Comparison of ENCODE assay signal across 16 mouse cellular contexts in genomic region chr5:63932829-63933228, GRCm38 (mm10). TPM values are rescaled to one million over a fixed set of nuclear protein-coding genes. Genes with fewer than 3 reads are reported as not detected.
DNase-seq lines count a peak whose midpoint lies in the region; ATAC-seq and TF ChIP-seq lines count a peak whose summit lies in the region.
"Had no signal": no experiment of that assay in that cellular context is flagged by ENCODE, and none has a peak within 500 bp of the region (broad histone marks: within the 10 kb centered on the region; RNA-seq: fewer than 3 reads in every experiment).

No protein-coding gene starts in this region.

- ATAC-seq in forebrain, embryonic 14.5 days: no peak; the same call in 1 of the 2 replicates
- no peak for ATAC-seq in forebrain, embryonic 16.5 days
- ATAC-seq in lung, embryonic 14.5 days (ENCODE audit: insufficient read depth): peak; percentile 35; the same call in 1 of the 2 replicates
- ATAC-seq in embryonic facial prominence, embryonic 15.5 days (ENCODE audit: insufficient number of reproducible peaks, low FRiP score, low TSS enrichment, low read depth): peak; percentile 79
- ATAC-seq in stomach, embryonic 14.5 days (ENCODE audit: insufficient number of reproducible peaks, insufficient read depth, low FRiP score, low read depth): peak; percentile 80

- H3K27me3 ChIP-seq in forebrain, embryonic 14.5 days (replicated peaks; ENCODE audit: control insufficient read depth, insufficient read depth, low read length): no peaks in the 10 kb centered on the region
- H3K27me3 ChIP-seq in forebrain, embryonic 16.5 days (replicated peaks; ENCODE audit: control insufficient read depth, insufficient read depth, low read length): no peaks in the 10 kb centered on the region
- H3K27me3 ChIP-seq in lung, embryonic 14.5 days (ENCODE audit: insufficient read depth, low read length): no peaks in the 10 kb centered on the region
- H3K27me3 ChIP-seq in embryonic facial prominence, embryonic 15.5 days: no peaks in the 10 kb centered on the region
- H3K27me3 ChIP-seq in stomach, embryonic 14.5 days (ENCODE audit: control insufficient read depth, insufficient read depth, low read length): no peaks in the 10 kb centered on the region
- H3K27me3 ChIP-seq: liver, embryonic 13.5 days; midbrain, embryonic 12.5 days; neural tube, embryonic 15.5 days had no signal

- H3K9me3 ChIP-seq in forebrain, embryonic 14.5 days (replicated peaks; ENCODE audit: control insufficient read depth, low read length): no peaks in the 10 kb centered on the region
- no peaks in the 10 kb centered on the region for H3K9me3 ChIP-seq in forebrain, embryonic 16.5 days (ENCODE audit: control insufficient read depth, low read length)
- H3K9me3 ChIP-seq in lung, embryonic 14.5 days (ENCODE audit: low read depth, low read length): no peaks in the 10 kb centered on the region
- no peaks in the 10 kb centered on the region for H3K9me3 ChIP-seq in embryonic facial prominence, embryonic 15.5 days (replicated peaks)
- no peaks in the 10 kb centered on the region for H3K9me3 ChIP-seq in stomach, embryonic 14.5 days (ENCODE audit: control insufficient read depth, low read depth, low read length)
- H3K9me3 ChIP-seq: liver, embryonic 13.5 days; midbrain, embryonic 12.5 days; neural tube, embryonic 15.5 days had no signal

- H3K9ac ChIP-seq in forebrain, embryonic 14.5 days (ENCODE audit: low read length): no peak overlapping the region
- H3K9ac ChIP-seq in forebrain, embryonic 16.5 days (replicated peaks; ENCODE audit: low read depth, low read length): no peak overlapping the region
- no peak overlapping the region for H3K9ac ChIP-seq in lung, embryonic 14.5 days
- H3K9ac ChIP-seq in embryonic facial prominence, embryonic 15.5 days: no peak overlapping the region
- no peak overlapping the region for H3K9ac ChIP-seq in stomach, embryonic 14.5 days (replicated peaks; ENCODE audit: low read depth, low read length)
- H3K9ac ChIP-seq: liver, embryonic 13.5 days; midbrain, embryonic 12.5 days; neural tube, embryonic 15.5 days had no signal

- WGBS in forebrain, embryonic 14.5 days: 25% methylated on average over 10 of the region's 10 CpGs
- WGBS in forebrain, embryonic 16.5 days: 31% methylated on average over 10 of the region's 10 CpGs
- WGBS in lung, embryonic 14.5 days: 54% methylated on average over 10 of the region's 10 CpGs
- 35% methylated on average over 10 of the region's 10 CpGs for WGBS in embryonic facial prominence, embryonic 15.5 days
- WGBS in stomach, embryonic 14.5 days: 49% methylated on average over 10 of the region's 10 CpGs

- peak; percentile 9 for DNase-seq in forebrain, embryonic 14.5 days (ENCODE audit: low spot score)
- peak; percentile 36 for DNase-seq in lung, embryonic 14.5 days
- no peak for DNase-seq in lung, postnatal 4 days
- no peak for DNase-seq in layer of hippocampus, postnatal 10 days (ENCODE audit: low spot score in 2 of 2)
- DNase-seq in layer of hippocampus, postnatal 36 days: no peak
- DNase-seq: B cell, adult 2 months; cerebellum, adult 2 months; gastrocnemius, postnatal 10 days; heart, postnatal 10 days; kidney, adult 8-10 months; liver, embryonic 13.5 days had no signal

- H3K4me2 ChIP-seq in forebrain, embryonic 14.5 days (ENCODE audit: low read length): no peak overlapping the region
- H3K4me2 ChIP-seq in forebrain, embryonic 16.5 days (ENCODE audit: low read length): no peak overlapping the region
- no peak overlapping the region for H3K4me2 ChIP-seq in lung, embryonic 14.5 days
- H3K4me2 ChIP-seq in embryonic facial prominence, embryonic 15.5 days (replicated peaks): peak overlapping the region; percentile 17
- no peak overlapping the region for H3K4me2 ChIP-seq in stomach, embryonic 14.5 days (replicated peaks; ENCODE audit: low read depth, low read length)
- H3K4me2 ChIP-seq: liver, embryonic 13.5 days; midbrain, embryonic 12.5 days; neural tube, embryonic 15.5 days had no signal

- H3K4me3 ChIP-seq in forebrain, embryonic 14.5 days (ENCODE audit: low read depth, low read length): no peak overlapping the region
- H3K4me3 ChIP-seq in forebrain, embryonic 16.5 days (replicated peaks; ENCODE audit: low read length): no peak overlapping the region
- no peak overlapping the region for H3K4me3 ChIP-seq in lung, embryonic 14.5 days (ENCODE audit: low read depth, low read length)
- H3K4me3 ChIP-seq in embryonic facial prominence, embryonic 15.5 days (replicated peaks): no peak overlapping the region
- no peak overlapping the region for H3K4me3 ChIP-seq in stomach, embryonic 14.5 days (ENCODE audit: low read depth, low read length)
- H3K4me3 ChIP-seq: liver, embryonic 13.5 days; midbrain, embryonic 12.5 days; neural tube, embryonic 15.5 days had no signal

- 0 out of 2 replicates have a peak, but pooled peaks cover 5% of the 10 kb centered on the region for H3K4me1 ChIP-seq in forebrain, embryonic 14.5 days (ENCODE audit: control insufficient read depth, insufficient read depth, low read length)
- 0 out of 2 replicates have a peak, but pooled peaks cover 3% of the 10 kb centered on the region for H3K4me1 ChIP-seq in forebrain, embryonic 16.5 days (replicated peaks; ENCODE audit: control insufficient read depth, insufficient read depth, low read length)
- H3K4me1 ChIP-seq in lung, embryonic 14.5 days (ENCODE audit: insufficient read depth): no peaks in the 10 kb centered on the region
- H3K4me1 ChIP-seq in embryonic facial prominence, embryonic 15.5 days: peaks cover 7% of the 10 kb centered on the region
- H3K4me1 ChIP-seq in stomach, embryonic 14.5 days (ENCODE audit: control insufficient read depth, insufficient read depth, low read length): 0 out of 2 replicates have a peak, but pooled peaks cover 5% of the 10 kb centered on the region
- H3K4me1 ChIP-seq: midbrain, embryonic 12.5 days had no signal

- H3K36me3 ChIP-seq in forebrain, embryonic 14.5 days (ENCODE audit: control insufficient read depth, insufficient read depth, low read length): 0 out of 2 replicates have a peak, but pooled peaks cover 8% of the 10 kb centered on the region
- 0 out of 2 replicates have a peak, but pooled peaks cover 4% of the 10 kb centered on the region for H3K36me3 ChIP-seq in forebrain, embryonic 16.5 days (ENCODE audit: control insufficient read depth, insufficient read depth)
- H3K36me3 ChIP-seq in lung, embryonic 14.5 days (ENCODE audit: insufficient read depth): peaks cover 19% of the 10 kb centered on the region
- peaks cover 31% of the 10 kb centered on the region for H3K36me3 ChIP-seq in embryonic facial prominence, embryonic 15.5 days
- peaks cover 4% of the 10 kb centered on the region; the same call in 1 of the 2 replicates for H3K36me3 ChIP-seq in stomach, embryonic 14.5 days (ENCODE audit: control insufficient read depth, insufficient read depth, low read length)

- H3K27ac ChIP-seq in forebrain, embryonic 14.5 days (ENCODE audit: low read depth, low read length): no peak overlapping the region
- no peak overlapping the region for H3K27ac ChIP-seq in forebrain, embryonic 16.5 days (ENCODE audit: low read length)
- H3K27ac ChIP-seq in lung, embryonic 14.5 days (ENCODE audit: low read depth): no peak overlapping the region
- peak overlapping the region; percentile 29; the same call in 1 of the 2 replicates for H3K27ac ChIP-seq in embryonic facial prominence, embryonic 15.5 days (replicated peaks)
- peak overlapping the region; percentile 7; the same call in 1 of the 2 replicates for H3K27ac ChIP-seq in stomach, embryonic 14.5 days (ENCODE audit: low read length)
- H3K27ac ChIP-seq: liver, embryonic 13.5 days; midbrain, embryonic 12.5 days; neural tube, embryonic 15.5 days had no signal

- no peak for TF ChIP-seq CTCF in lung, embryonic 14.5 days (IDR thresholded peaks at IDR 0.05; ENCODE audit: low read depth)

RNA-seq across cellular contexts. Expression of gene Rell1, which starts 35.9 kb away (rescaled TPM):
- 9.3 and 10.2 TPM in 2 replicates for polyA plus RNA-seq in forebrain, embryonic 14.5 days (2014; fragmentation: Nextera tagmentation; extraction: Ambion mirVana)
- 13.0 and 15.4 TPM in 2 replicates for polyA plus RNA-seq in forebrain, embryonic 16.5 days (2015; fragmentation: Nextera tagmentation; extraction: Ambion mirVana)
- 15.7 and 16.6 TPM in 2 replicates for polyA plus RNA-seq in lung, embryonic 14.5 days (2014; fragmentation: Nextera tagmentation; extraction: Ambion mirVana)
- polyA plus RNA-seq in embryonic facial prominence, embryonic 15.5 days (2015; fragmentation: Nextera tagmentation; extraction: Ambion mirVana): 26.6 and 30.1 TPM in 2 replicates
- 14.3 and 14.7 TPM in 2 replicates for polyA plus RNA-seq in stomach, embryonic 14.5 days (2014; fragmentation: Nextera tagmentation; extraction: Ambion mirVana)
- total RNA-seq in layer of hippocampus, postnatal 10 days (2021): 10 to 100 TPM; 15.2 to 16.6 TPM
- total RNA-seq in layer of hippocampus, postnatal 36 days (2021): 10 to 100 TPM; 10.8 to 11.2 TPM

Comparison
In these comparisons a context has a peak if more than half of its experiments do, and no peak if none do; other contexts are left out.
1. DNase-seq: peak in forebrain, embryonic 14.5 days (single experiment) and lung, embryonic 14.5 days (single experiment); none in lung, postnatal 4 days (0 of 2), layer of hippocampus, postnatal 10 days (0 of 2) and layer of hippocampus, postnatal 36 days (0 of 2).
2. ATAC-seq: peak in lung, embryonic 14.5 days (single experiment), embryonic facial prominence, embryonic 15.5 days (single experiment) and stomach, embryonic 14.5 days (single experiment); none in forebrain, embryonic 14.5 days (single experiment) and forebrain, embryonic 16.5 days (single experiment).
3. H3K27ac ChIP-seq: peak in embryonic facial prominence, embryonic 15.5 days (single experiment) and stomach, embryonic 14.5 days (single experiment); none in forebrain, embryonic 14.5 days (single experiment), forebrain, embryonic 16.5 days (single experiment) and lung, embryonic 14.5 days (single experiment).